Mouse (Mus musculus) thymus, adult 2 months (tissue): ENCODE results near the gene Slc15a3. TPM values are rescaled to one million over a fixed set of nuclear protein-coding genes. Genes with fewer than 3 reads are reported as not detected.

Experiments used
- DNase-seq: peaks from one replicate; pipeline ENCODE4 v3.0.0; 2021
- H3K27ac ChIP-seq: fragments of 200-500 bp; 2 replicates; pipeline ENCODE4 v1.5.1; 2012; ENCODE audit warnings: low read length, control low read depth; ENCODE audit not compliant: control insufficient read depth, insufficient read depth
- H3K27me3 ChIP-seq: fragments of 200-500 bp; 2 replicates; pipeline ENCODE4 v1.6.1; 2012; ENCODE audit warnings: mild to moderate bottlenecking, low read length, moderate library complexity, mixed read lengths; ENCODE audit not compliant: control insufficient read depth, insufficient read depth
- H3K36me3 ChIP-seq: fragments of 200-500 bp; 2 replicates; pipeline ENCODE4 v1.6.1; 2012; ENCODE audit warnings: mild to moderate bottlenecking, low read length, moderate library complexity; ENCODE audit not compliant: control insufficient read depth, insufficient read depth
- H3K4me1 ChIP-seq: fragments of 200-500 bp; replicated peaks from 2 replicates; pipeline ENCODE4 v1.6.1; 2012; ENCODE audit warnings: low read length; ENCODE audit not compliant: control insufficient read depth, insufficient read depth
- H3K4me3 ChIP-seq: fragments of 200-500 bp; 2 replicates; pipeline ENCODE4 v1.5.1; 2012; ENCODE audit warnings: mild to moderate bottlenecking, low read length, control low read depth, moderate library complexity; ENCODE audit not compliant: control insufficient read depth, insufficient read depth
- CTCF ChIP-seq: fragments of 200-500 bp; IDR thresholded peaks from 2 replicates; pipeline ENCODE4 v1.5.1; 2012; ENCODE audit warnings: mild to moderate bottlenecking, control low read depth, low read length, moderate library complexity, borderline replicate concordance; ENCODE audit not compliant: control insufficient read depth, poor library complexity, insufficient read depth; ENCODE audit errors: extremely low read depth
- POLR2A ChIP-seq: fragments of 200-500 bp; IDR thresholded peaks from 2 replicates; pipeline ENCODE4 v1.6.1; 2012; ENCODE audit warnings: mild to moderate bottlenecking, low read length, control low read depth, moderate library complexity; ENCODE audit not compliant: control insufficient read depth, poor library complexity, insufficient read depth; ENCODE audit errors: extremely low read depth
- WGBS: fragments of 180-500 bp; shearing (Covaris S2); methylation state at CpG from one replicate; pipeline ENCODE4 v1.1.7; 2018; 5-methylcytosine and 5-hydroxymethylcytosine counted together
- polyA plus RNA-seq: library from polyadenylated mRNA; depleted of rRNA; stranded (reverse); fragments of >200 nt; gene quantifications from 2 replicates; pipeline ENCODE4 v1.2.3, GENCODE M21; 2012

Gene Slc15a3
- polyA plus RNA-seq, 1 experiment: 29.7 TPM

DNA sequence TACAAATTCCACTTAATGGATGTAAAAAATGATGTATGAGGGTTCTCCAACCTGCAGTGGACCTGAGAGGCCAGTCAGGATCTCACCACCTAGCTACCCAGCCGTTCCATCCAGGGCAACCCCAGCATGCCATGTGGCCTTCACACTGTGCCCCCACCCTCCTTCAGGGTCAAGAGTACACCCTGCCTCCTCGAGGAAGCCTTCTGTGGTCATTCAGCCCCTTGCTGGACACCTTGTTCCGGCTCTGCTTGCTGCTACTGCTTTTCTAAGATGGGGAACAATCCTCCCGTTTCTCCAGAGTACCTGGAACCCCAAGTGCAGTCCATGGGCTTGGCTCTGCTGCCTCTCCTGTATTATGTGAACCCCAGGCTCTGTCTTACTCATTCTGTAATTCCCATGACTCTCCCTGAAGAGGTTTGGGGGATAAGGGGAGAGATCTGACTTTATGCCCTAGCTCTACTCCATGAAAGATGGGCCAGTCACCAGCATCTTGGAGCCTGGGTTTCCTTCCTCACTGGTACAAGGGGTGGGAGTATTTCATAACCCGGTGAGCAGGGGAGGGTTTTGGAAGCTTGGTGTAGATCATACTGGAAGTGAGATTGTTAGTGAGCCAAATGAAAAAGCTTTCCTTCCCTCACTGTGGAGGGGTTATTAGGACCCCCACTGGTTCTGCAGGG lies 28.6 kb downstream of the Slc15a3 start:
- 65% methylated on average over 5 of the region's 5 CpGs for WGBS
- peaks cover 9% of the 10 kb centered on the region; the same call in 1 of the 2 replicates for H3K4me1 ChIP-seq
- peaks cover 2% of the 10 kb centered on the region; the same call in 1 of the 2 replicates for H3K36me3 ChIP-seq
- H3K27me3 ChIP-seq: peaks cover 4% of the 10 kb centered on the region; the same call in 1 of the 2 replicates
- DNase-seq: no peak
- no peak overlapping the region for H3K27ac ChIP-seq
- no peak for TF ChIP-seq POLR2A
- TF ChIP-seq CTCF: no peak
- H3K4me3 ChIP-seq: no peak overlapping the region

- DNase-seq: no peak
- Histone ChIP-seq H3K4me3 (peak overlapping the region; percentile 44), H3K4me1 (peaks cover 9% of the 10 kb centered on the region; the same call in 1 of the 2 replicates), H3K27me3 (peaks cover 4% of the 10 kb centered on the region; the same call in 1 of the 2 replicates), H3K27ac (no peak overlapping the region), H3K36me3 (peaks cover 5% of the 10 kb centered on the region; the same call in 1 of the 2 replicates)
- TF ChIP-seq CTCF (no peak), POLR2A (0 out of 2 replicates have a peak, but pooled peaks have one; percentile 6)
- WGBS: 11% methylated on average over 17 of the region's 17 CpGs
Observed at GRCm38 (mm10) chr19:10868623-10869141, 29.2 kb downstream of the Slc15a3 start.

DNA sequence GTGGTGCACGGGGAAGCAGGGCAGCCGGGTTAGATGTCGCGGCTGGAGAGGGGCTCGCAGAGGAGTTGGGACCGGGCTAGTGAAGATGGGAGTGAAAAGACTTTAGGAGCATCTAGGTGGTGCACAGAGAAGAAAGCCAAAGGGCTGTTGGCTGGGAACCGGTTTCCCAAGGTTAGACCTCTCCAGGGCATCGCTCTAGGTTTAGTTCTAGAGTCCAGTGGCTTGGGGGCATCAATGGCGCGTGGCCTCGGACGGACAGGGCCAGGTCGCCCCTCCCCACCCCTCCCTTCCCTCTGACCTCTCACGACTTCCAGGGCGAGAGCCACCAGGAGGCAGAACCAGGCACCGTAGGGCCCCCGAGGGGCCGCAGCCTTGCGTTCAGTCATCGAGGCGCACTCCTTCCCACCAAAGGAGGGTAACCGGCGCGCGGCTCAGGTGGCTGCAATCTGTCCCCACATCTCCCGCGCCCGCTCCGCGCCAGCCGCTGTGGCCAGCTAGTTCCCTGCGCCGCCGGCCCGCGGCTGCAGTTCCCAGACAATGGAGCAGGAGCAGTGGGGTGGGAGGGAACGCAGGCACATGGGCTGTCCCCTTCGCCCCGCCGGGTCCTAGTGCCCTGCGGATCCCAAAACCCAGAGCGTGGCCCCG lies 29.8 kb downstream of the Slc15a3 start:
- Histone ChIP-seq H3K4me1 (peaks cover 9% of the 10 kb centered on the region; the same call in 1 of the 2 replicates), H3K4me3 (peak overlapping the region; percentile 44), H3K27ac (no peak overlapping the region), H3K27me3 (peaks cover 4% of the 10 kb centered on the region; the same call in 1 of the 2 replicates), H3K36me3 (peaks cover 8% of the 10 kb centered on the region; the same call in 1 of the 2 replicates)
- DNase-seq: peak; percentile 31
- TF ChIP-seq POLR2A: no peak
- TF ChIP-seq CTCF: no peak
- 1% methylated on average over 43 of the region's 43 CpGs for WGBS

- TF ChIP-seq POLR2A (no peak), CTCF (no peak)
- Histone ChIP-seq H3K27me3 (peaks cover 4% of the 10 kb centered on the region; the same call in 1 of the 2 replicates), H3K27ac (no peak within 1 kb of the TSS), H3K4me1 (peaks cover 9% of the 10 kb centered on the region; the same call in 1 of the 2 replicates), H3K36me3 (peaks cover 8% of the 10 kb centered on the region; the same call in 1 of the 2 replicates), H3K4me3 (peak within 1 kb of the TSS; percentile 44)
- WGBS: 26% methylated on average over 8 of the region's 8 CpGs
- no peak for DNase-seq
Observed at GRCm38 (mm10) chr19:10869886-10870527, 30.5 kb downstream of the Slc15a3 start, which contains the start of gene Tmem132a. Tmem132a (minus strand) TSS chr19:10869940.

- TF ChIP-seq POLR2A: no peak
- TF ChIP-seq CTCF: no peak
- H3K36me3 ChIP-seq: peaks cover 8% of the 10 kb centered on the region; the same call in 1 of the 2 replicates
- no peak overlapping the region for H3K27ac ChIP-seq
- no peak for DNase-seq
- H3K4me1 ChIP-seq: peaks cover 9% of the 10 kb centered on the region; the same call in 1 of the 2 replicates
- H3K27me3 ChIP-seq: peaks cover 4% of the 10 kb centered on the region; the same call in 1 of the 2 replicates
- WGBS: 100% methylated on average over 3 of the region's 3 CpGs
- no peak overlapping the region for H3K4me3 ChIP-seq
Observed at GRCm38 (mm10) chr19:10870676-10871075, 31.1 kb downstream of the Slc15a3 start.
